Mouse (Mus musculus) forebrain, embryonic 13.5 days (tissue): Measurements from ENCODE around the gene Il31. TPM values are rescaled to one million over a fixed set of nuclear protein-coding genes. Genes with fewer than 3 reads are reported as not detected.

Source experiments
- ATAC-seq: fragments of 200-750 bp; cut with Nextera tagmentation; 2 replicates; pipeline ENCODE4 v1.8.0; 2017
- H3K27ac ChIP-seq: fragments of 300-500 bp; sonication (generic); 2 replicates; pipeline ENCODE4 v1.5.1; 2015; ENCODE audit warnings: inconsistent platforms, mild to moderate bottlenecking, moderate library complexity
- H3K27me3 ChIP-seq: fragments of 300-500 bp; sonication (generic); 2 replicates; pipeline ENCODE4 v1.6.1; 2015; ENCODE audit warnings: mild to moderate bottlenecking, inconsistent platforms
- H3K36me3 ChIP-seq: fragments of 300-500 bp; sonication (generic); 2 replicates; pipeline ENCODE4 v1.6.1; 2015; ENCODE audit warnings: mild to moderate bottlenecking, inconsistent platforms; ENCODE audit not compliant: poor library complexity, severe bottlenecking
- H3K4me1 ChIP-seq: fragments of 300-500 bp; sonication (generic); 2 replicates; pipeline ENCODE4 v1.6.1; 2015; ENCODE audit warnings: inconsistent platforms
- H3K4me2 ChIP-seq: fragments of 300-500 bp; sonication (generic); 2 replicates; pipeline ENCODE4 v1.6.1; 2015; ENCODE audit warnings: inconsistent platforms, mild to moderate bottlenecking, moderate library complexity
- H3K4me3 ChIP-seq: fragments of 300-500 bp; sonication (generic); 2 replicates; pipeline ENCODE4 v1.5.1; 2015; ENCODE audit warnings: mild to moderate bottlenecking, inconsistent platforms
- H3K9ac ChIP-seq: fragments of 300-500 bp; sonication (generic); 2 replicates; pipeline ENCODE4 v1.6.1; 2015; ENCODE audit warnings: mild to moderate bottlenecking, inconsistent platforms
- H3K9me3 ChIP-seq: fragments of 300-500 bp; sonication (generic); replicated peaks from 2 replicates; pipeline ENCODE4 v1.6.1; 2016; ENCODE audit warnings: inconsistent platforms
- WGBS: fragments of 180-500 bp; shearing (Covaris S2); methylation state at CpG from one replicate; pipeline ENCODE4 v1.1.7; 2015; 5-methylcytosine and 5-hydroxymethylcytosine counted together
- polyA plus RNA-seq: library from polyadenylated mRNA; unstranded; fragments of >200 nt; fragmentation: Nextera tagmentation; extraction: Ambion mirVana; gene quantifications from 2 replicates; pipeline ENCODE4 v1.2.1, GENCODE M21; 2015

The Il31 gene
- not detected in 2 replicates for polyA plus RNA-seq

DNA sequence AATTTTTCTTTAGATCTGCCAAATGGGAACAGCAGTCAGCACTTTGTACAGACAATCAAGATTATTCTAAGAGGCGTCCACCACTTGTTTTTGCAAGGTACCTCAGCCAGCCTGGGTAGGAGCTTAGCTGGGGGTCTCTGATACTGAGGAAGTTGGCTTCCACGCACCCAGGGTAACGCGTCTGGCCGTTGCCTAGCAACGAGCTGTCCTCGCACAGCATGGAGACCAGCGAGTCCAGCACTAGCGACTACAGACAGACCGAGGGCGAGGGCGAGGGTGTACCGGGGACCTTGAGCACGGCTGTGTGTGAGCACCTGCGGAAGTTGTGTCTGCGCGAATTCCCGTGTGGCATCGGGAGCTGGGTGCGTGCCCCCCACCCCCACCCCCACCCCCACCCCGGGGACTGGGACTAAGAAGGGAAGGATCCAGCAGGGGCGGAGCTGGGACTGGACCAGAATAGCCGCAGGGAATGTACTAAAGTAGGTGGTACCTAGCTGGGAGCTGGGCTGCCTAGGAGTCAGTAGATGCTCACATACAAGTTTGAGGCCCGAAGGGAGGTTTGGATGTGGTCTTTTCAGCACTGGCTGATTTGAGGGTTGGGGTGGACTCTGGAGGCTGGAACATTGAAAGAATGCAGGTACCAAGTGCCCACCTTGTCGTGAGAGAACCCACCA is at the start of gene Il31, which contains the start of gene Lrrc43:
TSS of gene Il31 (minus strand) at position 378 of the 674 bp plus-strand sequence.
TSS of gene Lrrc43 (plus strand) at position 194 of the 674 bp plus-strand sequence.
- H3K4me3 ChIP-seq, result peak within 1 kb of the TSS; percentile 23
- ATAC-seq, result 0 out of 2 replicates have a peak, but pooled peaks have one; percentile 36
- WGBS, result 8% methylated on average over 25 of the region's 25 CpGs

DNA sequence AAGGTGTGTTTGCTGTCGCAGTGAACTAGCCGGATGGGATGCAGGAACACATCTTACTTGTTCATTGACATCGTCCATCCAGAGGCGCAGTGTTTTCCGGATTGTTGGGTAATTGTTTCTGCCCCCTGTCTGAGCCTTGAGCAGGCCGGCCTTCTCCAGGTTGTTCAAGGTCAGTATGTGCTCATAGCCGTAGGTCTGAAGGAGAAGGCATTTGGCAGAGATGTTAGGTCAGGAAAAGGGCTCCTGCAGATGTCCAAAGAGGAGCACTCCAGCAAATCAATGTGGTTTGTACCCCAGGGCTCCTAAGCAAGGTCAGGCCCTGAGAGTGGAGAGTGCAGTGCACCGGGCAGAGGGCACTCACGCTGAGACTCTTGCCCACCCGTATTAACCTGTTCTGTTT is 44.5 kb upstream of the Il31 start:
- Histone ChIP-seq H3K9me3 (no peaks in the 10 kb centered on the region), H3K4me1 (no peaks in the 10 kb centered on the region), H3K27me3 (no peaks in the 10 kb centered on the region), H3K36me3 (peaks cover 87% of the 10 kb centered on the region), H3K4me2 (no peak overlapping the region), H3K9ac (no peak overlapping the region), H3K4me3 (no peak overlapping the region), H3K27ac (no peak overlapping the region)
- no peak for ATAC-seq
- 92% methylated on average over 10 of the region's 10 CpGs for WGBS

More for the DNA sequence above, at the start of gene Il31, which contains the start of gene Lrrc43:
- no peaks in the 10 kb centered on the region for H3K36me3 ChIP-seq
- H3K4me2 ChIP-seq, result peak within 1 kb of the TSS; percentile 60
- H3K9ac ChIP-seq, result peak within 1 kb of the TSS; percentile 46; the same call in 1 of the 2 replicates
- 0 out of 2 replicates have a peak, but pooled peaks cover 6% of the 10 kb centered on the region for H3K9me3 ChIP-seq
- H3K27ac ChIP-seq, result no peak within 1 kb of the TSS
- H3K27me3 ChIP-seq, result no peaks in the 10 kb centered on the region; the same call in 1 of the 2 replicates
- peaks cover 10% of the 10 kb centered on the region for H3K4me1 ChIP-seq

DNA sequence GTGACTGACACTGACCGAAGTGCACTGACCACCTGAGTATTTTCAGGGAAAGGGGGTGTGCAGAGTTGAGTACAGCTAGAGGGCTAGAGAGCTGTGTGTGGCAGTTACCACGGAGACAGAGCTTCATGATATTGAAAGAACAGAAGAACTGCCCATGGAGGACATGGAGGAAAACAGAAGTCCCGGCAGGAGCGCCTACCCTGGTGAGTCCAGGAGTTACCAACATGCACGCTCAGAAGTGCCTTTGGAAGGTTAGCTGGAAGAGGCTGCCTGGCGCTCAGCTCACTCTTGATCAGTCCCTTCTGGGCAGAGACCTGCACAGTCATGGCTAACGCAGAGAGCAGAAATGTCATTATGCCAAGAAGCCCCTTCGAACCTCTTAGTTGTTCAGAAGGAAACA is 40.8 kb upstream of the Il31 start:
- no peak overlapping the region for H3K9ac ChIP-seq
- H3K27me3 ChIP-seq, result no peaks in the 10 kb centered on the region
- WGBS, result 90% methylated on average over 8 of the region's 8 CpGs
- no peak overlapping the region for H3K4me2 ChIP-seq
- no peak overlapping the region for H3K4me3 ChIP-seq
- H3K9me3 ChIP-seq, result no peaks in the 10 kb centered on the region
- ATAC-seq, result no peak
- no peaks in the 10 kb centered on the region; the same call in 1 of the 2 replicates for H3K4me1 ChIP-seq
- peaks cover 76% of the 10 kb centered on the region for H3K36me3 ChIP-seq
- no peak overlapping the region for H3K27ac ChIP-seq

DNA sequence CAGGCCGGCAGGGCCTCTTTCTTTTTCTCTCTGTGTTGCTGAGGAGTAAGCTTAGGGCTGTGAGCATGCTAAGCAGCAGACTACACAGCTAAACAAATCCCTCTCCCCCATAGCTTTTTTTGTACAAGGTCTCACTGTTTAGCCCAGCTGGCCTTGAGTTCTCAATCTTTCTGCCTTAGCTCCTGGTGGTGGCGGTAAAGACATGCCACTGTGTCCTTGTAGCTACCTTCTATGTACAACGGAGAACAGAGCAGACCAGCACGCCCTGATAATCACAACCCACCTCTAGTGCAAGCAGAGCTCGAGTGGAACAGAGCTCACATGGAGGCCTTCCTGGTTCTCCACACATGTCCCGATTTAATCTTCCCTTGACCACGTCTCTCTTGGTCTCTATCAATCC is 39.4 kb upstream of the Il31 start:
- ATAC-seq, result no peak
- H3K9me3 ChIP-seq, result no peaks in the 10 kb centered on the region
- H3K9ac ChIP-seq, result no peak overlapping the region
- 75% methylated on average over 7 of the region's 7 CpGs for WGBS
- peaks cover 62% of the 10 kb centered on the region for H3K36me3 ChIP-seq
- H3K4me3 ChIP-seq, result no peak overlapping the region
- no peaks in the 10 kb centered on the region for H3K27me3 ChIP-seq
- no peak overlapping the region for H3K4me2 ChIP-seq
- no peak overlapping the region for H3K27ac ChIP-seq
- peaks cover 7% of the 10 kb centered on the region for H3K4me1 ChIP-seq

DNA sequence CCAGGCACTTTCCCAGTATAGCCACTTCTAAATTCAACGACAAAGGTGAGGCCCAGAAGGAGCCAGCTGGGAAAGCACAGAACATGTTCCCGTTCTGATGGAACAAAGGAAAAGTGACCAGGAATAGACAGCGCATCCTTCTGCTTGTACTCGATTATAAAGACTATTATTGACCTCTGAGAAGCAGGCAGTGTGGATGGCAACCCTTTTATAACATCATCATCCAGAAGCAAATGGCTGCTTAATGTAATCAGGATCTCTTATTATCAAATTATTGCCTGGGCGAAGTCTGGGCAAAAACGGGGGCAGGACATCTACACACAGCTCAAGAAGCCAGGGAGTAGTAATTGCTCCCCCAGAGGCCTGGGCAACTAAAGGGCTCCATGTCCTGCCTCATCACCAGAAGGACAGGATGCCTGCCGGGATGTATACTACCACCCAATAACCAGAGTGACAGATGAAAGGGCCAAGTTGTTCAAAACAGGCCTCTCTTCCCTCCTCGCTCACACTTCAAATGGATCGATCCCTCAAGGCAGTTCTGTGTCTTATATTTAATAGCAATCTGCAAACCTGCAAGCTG is 36.7 kb upstream of the Il31 start:
- no peaks in the 10 kb centered on the region for H3K27me3 ChIP-seq
- peaks cover 27% of the 10 kb centered on the region for H3K4me1 ChIP-seq
- H3K27ac ChIP-seq, result no peak overlapping the region
- 90% methylated on average over 9 of the region's 9 CpGs for WGBS
- no peaks in the 10 kb centered on the region for H3K9me3 ChIP-seq
- no peak overlapping the region for H3K4me2 ChIP-seq
- H3K4me3 ChIP-seq, result no peak overlapping the region
- ATAC-seq, result no peak
- H3K36me3 ChIP-seq, result peaks cover 36% of the 10 kb centered on the region
- H3K9ac ChIP-seq, result no peak overlapping the region

DNA sequence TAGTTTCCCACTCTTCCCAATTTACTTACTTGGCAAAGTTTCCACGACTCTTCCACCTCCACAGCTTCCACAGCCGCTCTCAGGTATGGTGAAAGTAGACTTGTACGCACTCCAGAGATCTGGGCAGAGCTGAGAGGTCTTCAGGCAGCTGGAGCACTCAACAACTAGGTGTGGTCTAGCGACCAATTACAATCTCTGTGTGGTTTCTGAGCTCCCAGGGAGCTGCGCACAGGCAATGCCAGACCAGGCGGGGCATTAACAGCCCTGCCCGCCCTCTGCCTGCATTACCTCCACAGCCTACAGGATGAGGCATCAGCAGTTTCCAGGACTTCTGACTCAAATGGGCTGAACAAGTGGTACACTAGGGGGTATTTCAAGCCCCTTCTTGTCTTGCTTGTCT is 36.0 kb upstream of the Il31 start, which contains the start of gene Gm49027:
TSS of gene Gm49027 (minus strand) at position 208 of the 400 bp plus-strand sequence.
- Histone ChIP-seq H3K27me3 (no peaks in the 10 kb centered on the region), H3K9me3 (no peaks in the 10 kb centered on the region), H3K27ac (peak within 1 kb of the TSS; percentile 60; the same call in 1 of the 2 replicates), H3K36me3 (peaks cover 28% of the 10 kb centered on the region), H3K4me2 (peak within 1 kb of the TSS; percentile 92), H3K4me1 (peaks cover 27% of the 10 kb centered on the region), H3K4me3 (peak within 1 kb of the TSS; percentile 92), H3K9ac (peak within 1 kb of the TSS; percentile 64)
- WGBS, result 83% methylated on average over 7 of the region's 7 CpGs
- ATAC-seq, result no peak

DNA sequence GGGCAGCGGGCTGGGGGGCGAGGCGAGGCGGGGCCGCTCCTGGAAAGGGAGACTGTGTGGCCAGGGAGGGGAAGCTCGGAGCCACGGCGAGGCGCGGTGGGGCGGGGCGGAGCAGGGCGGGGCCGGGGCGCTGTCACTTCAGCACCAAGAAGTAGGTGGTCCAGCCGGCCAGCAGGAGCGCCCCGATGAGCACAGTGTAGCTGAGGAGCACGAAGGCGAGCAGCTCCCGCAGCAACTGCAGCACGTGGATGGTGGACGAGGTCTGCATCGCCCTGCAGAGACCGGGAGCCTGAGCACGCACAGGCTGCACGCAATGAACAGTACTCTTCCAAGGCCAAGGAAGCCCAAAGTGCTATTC is 35.1 kb upstream of the Il31 start:
- Histone ChIP-seq H3K9ac (peak overlapping the region; percentile 64), H3K27ac (peak overlapping the region; percentile 60; the same call in 1 of the 2 replicates), H3K36me3 (peaks cover 26% of the 10 kb centered on the region), H3K4me1 (peaks cover 27% of the 10 kb centered on the region), H3K27me3 (no peaks in the 10 kb centered on the region), H3K4me2 (peak overlapping the region; percentile 92), H3K4me3 (peak overlapping the region; percentile 92), H3K9me3 (no peaks in the 10 kb centered on the region)
- ATAC-seq, result peak; percentile 94
- 2% methylated on average over 27 of the region's 27 CpGs for WGBS

DNA sequence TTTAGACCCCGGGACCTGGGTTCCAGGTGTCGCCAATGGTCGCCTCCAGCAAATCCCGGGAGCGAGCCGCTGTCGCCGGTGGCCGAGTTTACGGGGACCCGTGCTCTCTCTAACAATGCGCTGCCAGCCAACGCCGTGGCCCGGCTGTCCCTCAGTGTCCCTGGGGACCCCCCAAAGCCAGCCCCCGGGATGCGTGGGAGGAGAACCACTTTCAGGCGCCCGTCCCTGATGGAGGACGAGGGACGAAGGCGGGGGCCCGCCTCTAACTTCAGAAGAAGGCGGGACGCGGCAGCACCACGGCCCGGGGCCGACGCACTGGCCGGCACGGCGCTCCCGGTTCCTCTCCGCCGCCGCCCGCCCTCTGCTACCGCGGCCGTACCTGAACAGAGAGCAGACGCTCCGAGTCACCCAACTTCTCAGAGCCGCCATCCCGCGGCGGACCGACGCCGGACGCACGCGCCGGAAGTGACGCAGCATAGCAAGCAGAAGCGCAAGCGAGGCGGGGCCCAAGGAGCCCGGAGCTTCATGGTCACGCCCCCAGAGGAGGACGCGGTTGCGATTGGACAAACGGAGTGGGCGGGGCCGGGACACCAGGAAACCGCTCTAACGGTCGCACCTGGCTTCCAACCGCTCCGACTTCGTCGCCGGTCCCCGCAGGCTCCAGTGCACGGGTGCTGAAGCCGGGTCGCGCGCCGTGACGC is 34.6 kb upstream of the Il31 start, which contains the start of gene Diablo:
TSS of gene Diablo (minus strand) at position 485 of the 701 bp plus-strand sequence.
- Histone ChIP-seq H3K27ac (peak within 1 kb of the TSS; percentile 60; the same call in 1 of the 2 replicates), H3K4me2 (peak within 1 kb of the TSS; percentile 92), H3K4me1 (peaks cover 27% of the 10 kb centered on the region), H3K4me3 (peak within 1 kb of the TSS; percentile 92), H3K36me3 (peaks cover 24% of the 10 kb centered on the region), H3K27me3 (no peaks in the 10 kb centered on the region), H3K9me3 (no peaks in the 10 kb centered on the region), H3K9ac (peak within 1 kb of the TSS; percentile 83)
- WGBS, result under 1% methylated on average over 78 of the region's 82 CpGs
- peak; percentile 98 for ATAC-seq

DNA sequence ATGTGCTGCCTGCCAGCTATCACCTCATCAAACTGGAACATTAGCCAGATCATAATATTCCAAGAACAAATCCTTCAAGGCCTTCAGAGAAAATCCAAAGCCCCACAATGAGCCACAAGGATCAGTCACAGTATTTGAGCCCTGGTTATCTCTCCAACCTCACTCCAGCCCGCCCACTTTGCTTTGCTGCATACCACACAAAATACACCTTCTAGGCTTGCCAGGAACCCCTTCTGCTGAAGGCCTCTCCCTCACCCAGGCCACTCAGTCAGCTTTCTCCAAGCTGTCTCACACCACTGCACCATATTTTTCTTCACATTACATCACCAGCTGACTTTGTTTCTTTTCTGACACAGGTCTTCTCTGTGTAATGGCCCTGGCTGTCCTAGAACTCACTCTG is 32.9 kb upstream of the Il31 start:
- WGBS, result 86% methylated on average over 1 of the region's 1 CpGs
- Histone ChIP-seq H3K4me2 (0 out of 2 replicates have a peak overlapping the region, but pooled peaks have one; percentile 10), H3K27me3 (no peaks in the 10 kb centered on the region), H3K36me3 (peaks cover 27% of the 10 kb centered on the region), H3K4me3 (no peak overlapping the region), H3K4me1 (peaks cover 27% of the 10 kb centered on the region), H3K27ac (no peak overlapping the region), H3K9ac (no peak overlapping the region), H3K9me3 (no peaks in the 10 kb centered on the region)
- no peak for ATAC-seq

DNA sequence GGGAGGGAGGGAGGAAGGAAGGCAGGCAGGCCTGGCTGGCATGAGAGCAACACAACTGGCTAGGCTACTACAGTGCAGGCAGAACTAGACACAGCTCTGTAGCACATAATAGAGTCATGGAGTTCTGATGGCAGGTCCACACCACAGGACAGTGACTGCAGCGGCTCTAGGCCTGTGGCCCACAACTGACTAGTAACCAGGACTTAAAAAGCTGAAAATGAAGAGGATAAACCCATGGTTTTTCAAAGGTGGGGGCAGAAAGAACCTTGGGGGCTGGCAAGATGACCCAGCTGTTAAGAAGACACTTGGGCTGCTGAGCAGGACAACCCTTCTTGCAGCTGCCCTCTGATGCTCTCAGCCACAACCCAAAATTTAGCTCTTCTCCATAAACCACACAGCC is 32.3 kb upstream of the Il31 start:
- Histone ChIP-seq H3K36me3 (peaks cover 32% of the 10 kb centered on the region), H3K4me2 (no peak overlapping the region)
- WGBS, result 89% methylated on average over 1 of the region's 1 CpGs

DNA sequence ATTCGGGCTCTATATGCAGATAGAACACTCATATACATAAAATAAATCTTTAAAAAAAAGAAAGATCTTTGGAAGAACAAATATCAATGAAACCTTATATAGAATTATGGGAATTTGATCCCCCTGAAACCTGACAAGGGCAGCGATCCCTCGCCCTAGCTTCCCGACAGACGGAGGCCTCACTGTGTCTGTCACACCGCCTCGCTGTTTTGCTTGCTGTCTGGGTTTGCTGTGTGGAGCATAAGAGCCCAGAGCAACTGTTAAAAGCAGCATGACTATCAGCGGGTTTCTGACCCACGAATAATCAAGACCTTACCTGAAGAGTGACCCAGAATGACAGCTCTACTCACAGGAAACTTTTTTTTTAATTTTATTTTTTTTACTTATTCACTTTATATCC is 31.4 kb upstream of the Il31 start:
- peaks cover 27% of the 10 kb centered on the region for H3K4me1 ChIP-seq
- 88% methylated on average over 9 of the region's 9 CpGs for WGBS
- H3K9me3 ChIP-seq, result no peaks in the 10 kb centered on the region
- H3K4me3 ChIP-seq, result no peak overlapping the region
- no peak overlapping the region for H3K4me2 ChIP-seq
- no peak for ATAC-seq
- peaks cover 42% of the 10 kb centered on the region for H3K36me3 ChIP-seq
- no peak overlapping the region for H3K9ac ChIP-seq
- H3K27me3 ChIP-seq, result no peaks in the 10 kb centered on the region
- H3K27ac ChIP-seq, result no peak overlapping the region

More for the DNA sequence above, 32.3 kb upstream of the Il31 start:
- no peak for ATAC-seq
- Histone ChIP-seq H3K4me3 (no peak overlapping the region), H3K27ac (no peak overlapping the region), H3K9me3 (no peaks in the 10 kb centered on the region), H3K27me3 (no peaks in the 10 kb centered on the region), H3K9ac (no peak overlapping the region; the same call in 1 of the 2 replicates), H3K4me1 (peaks cover 27% of the 10 kb centered on the region)

DNA sequence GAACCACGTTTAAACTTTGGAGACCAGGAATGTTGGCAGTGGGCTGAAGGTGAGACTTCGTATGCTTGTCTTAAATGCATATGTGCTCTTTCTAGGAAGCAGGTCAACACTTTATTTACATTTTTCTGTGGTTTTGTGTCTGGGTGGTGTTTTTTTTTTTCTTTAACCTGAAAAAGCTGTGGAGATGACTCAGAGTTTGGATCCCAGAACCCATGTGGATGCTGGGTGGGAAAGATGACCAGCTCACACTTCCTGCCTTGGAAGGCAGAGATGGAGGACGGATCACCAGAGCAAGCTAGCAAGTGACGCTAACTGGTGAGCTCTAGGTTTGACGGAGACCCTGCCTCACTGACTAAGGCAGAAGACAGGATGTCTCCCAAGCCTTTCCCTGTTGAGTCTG is 25.6 kb upstream of the Il31 start:
- Histone ChIP-seq H3K36me3 (peaks cover 85% of the 10 kb centered on the region), H3K9ac (no peak overlapping the region), H3K27ac (no peak overlapping the region), H3K27me3 (no peaks in the 10 kb centered on the region), H3K4me2 (no peak overlapping the region), H3K9me3 (no peaks in the 10 kb centered on the region), H3K4me3 (no peak overlapping the region), H3K4me1 (no peaks in the 10 kb centered on the region)
- 90% methylated on average over 5 of the region's 5 CpGs for WGBS
- ATAC-seq, result no peak
